Comparison of ENCODE assay signal across 8 mouse cellular contexts in genomic region chr4:125059025-125059424, GRCm38 (mm10). TPM values are rescaled to one million over a fixed set of nuclear protein-coding genes. Genes with fewer than 3 reads are reported as not detected.
DNase-seq lines count a peak whose midpoint lies in the region; ATAC-seq and TF ChIP-seq lines count a peak whose summit lies in the region.

No protein-coding gene starts in this region.

- DNase-seq in G1E (ENCODE audit: low spot score) = peak; percentile 54
- peak; percentile 73 for DNase-seq in hindbrain, embryonic 14.5 days (ENCODE audit: low spot score)
- DNase-seq in left cerebral cortex, adult 11 months (ENCODE audit: low spot score) = peak; percentile 19
- peak; percentile 68 for DNase-seq in lung, postnatal 14 days
- DNase-seq in retina, embryonic 14.5 days (ENCODE audit: low spot score) = peak; percentile 85
- DNase-seq in urinary bladder, postnatal 36 days (ENCODE audit: low spot score in 2 of 2) = peak; percentile 39 to 43

- H3K27ac ChIP-seq in bone marrow macrophage, adult 2 months (ENCODE audit: insufficient read depth, low read depth, low read length) = no peak overlapping the region
- H3K27ac ChIP-seq in hindbrain, embryonic 14.5 days = no peak overlapping the region

- WGBS in hindbrain, embryonic 14.5 days = 2% methylated on average over 8 of the region's 8 CpGs

- no peaks in the 10 kb centered on the region for H3K9me3 ChIP-seq in G1E (replicated peaks)
- H3K9me3 ChIP-seq in hindbrain, embryonic 14.5 days (ENCODE audit: control insufficient read depth, low read length) = no peaks in the 10 kb centered on the region

- TF ChIP-seq POLR2A in bone marrow macrophage, adult 2 months (IDR thresholded peaks at IDR 0.05; ENCODE audit: borderline replicate concordance, low read depth, low read length) = no peak

- peak overlapping the region; percentile 46 for H3K9ac ChIP-seq in hindbrain, embryonic 14.5 days

- no peaks in the 10 kb centered on the region for H3K27me3 ChIP-seq in G1E (ENCODE audit: insufficient read depth, low read length)
- no peaks in the 10 kb centered on the region for H3K27me3 ChIP-seq in hindbrain, embryonic 14.5 days (ENCODE audit: control insufficient read depth, insufficient read depth, low read length)

- H3K4me3 ChIP-seq in G1E (ENCODE audit: low read depth, low read length) = no peak overlapping the region
- no peak overlapping the region for H3K4me3 ChIP-seq in bone marrow macrophage, adult 2 months (ENCODE audit: insufficient read depth, low read length)
- H3K4me3 ChIP-seq in hindbrain, embryonic 14.5 days (replicated peaks; ENCODE audit: low read length) = no peak overlapping the region

- H3K36me3 ChIP-seq in G1E (replicated peaks) = peaks cover 31% of the 10 kb centered on the region
- peaks cover 29% of the 10 kb centered on the region for H3K36me3 ChIP-seq in hindbrain, embryonic 14.5 days (replicated peaks; ENCODE audit: control insufficient read depth, insufficient read depth)

- peaks cover 38% of the 10 kb centered on the region for H3K4me1 ChIP-seq in G1E (ENCODE audit: insufficient read depth, low read depth, low read length)
- peaks cover 27% of the 10 kb centered on the region for H3K4me1 ChIP-seq in bone marrow macrophage, adult 2 months (ENCODE audit: control insufficient read depth, insufficient read depth, low read length)
- H3K4me1 ChIP-seq in hindbrain, embryonic 14.5 days (replicated peaks; ENCODE audit: control insufficient read depth, insufficient read depth, low read length) = no peaks in the 10 kb centered on the region

- peak; percentile 59 for TF ChIP-seq CTCF in G1E (IDR thresholded peaks at IDR 0.05; ENCODE audit: low read depth, low read length)
- TF ChIP-seq CTCF in bone marrow macrophage, adult 2 months (IDR thresholded peaks at IDR 0.05; ENCODE audit: low read depth, low read length) = peak; percentile 33; the same call in 1 of the 2 replicates

- ATAC-seq in G1E (ENCODE audit: extremely low read depth, insufficient number of reproducible peaks, low FRiP score, poor library complexity, severe bottlenecking) = peak; percentile 55; the same call in 1 of the 2 replicates
- ATAC-seq in frontal cortex, adult (ENCODE audit: low TSS enrichment) = peak; percentile 64; the same call in 1 of the 2 replicates
- ATAC-seq in hindbrain, embryonic 14.5 days (ENCODE audit: low FRiP score) = peak; percentile 84

- H3K4me2 ChIP-seq in hindbrain, embryonic 14.5 days (replicated peaks) = peak overlapping the region; percentile 45

RNA-seq across cellular contexts. Expression of gene Dnali1, which starts 6.5 kb away (rescaled TPM):
- not detected in 2 replicates for total RNA-seq in G1E (2014; fragmentation: Nextera tagmentation)
- total RNA-seq in G1E (2017) = 0.11 TPM in 1 of 2 replicates, not detected in the other
- polyA plus RNA-seq in G1E (2012) = 0.02 TPM in 2 replicates
- polyA plus RNA-seq in bone marrow macrophage, adult 2 months (2012; ENCODE audit: insufficient read depth, insufficient read length, missing spikeins) = 0.37 TPM in 1 of 2 replicates, not detected in the other
- 1.5 and 1.8 TPM in 2 replicates for polyA plus RNA-seq in hindbrain, embryonic 14.5 days (2014; fragmentation: Nextera tagmentation; extraction: Ambion mirVana)

RNA-seq across cellular contexts. Expression of gene Snip1, which starts 7.4 kb away (rescaled TPM):
- total RNA-seq in G1E (2014; fragmentation: Nextera tagmentation) (25.7 and 30.0 TPM in 2 replicates), G1E (2017) (41.7 and 52.4 TPM in 2 replicates)
- polyA plus RNA-seq in G1E (2012) = 36.5 and 49.6 TPM in 2 replicates
- polyA plus RNA-seq in bone marrow macrophage, adult 2 months (2012; ENCODE audit: insufficient read depth, insufficient read length, missing spikeins) = 18.0 and 18.5 TPM in 2 replicates
- polyA plus RNA-seq in hindbrain, embryonic 14.5 days (2014; fragmentation: Nextera tagmentation; extraction: Ambion mirVana) = 23.7 and 26.2 TPM in 2 replicates

RNA-seq across cellular contexts. Expression of gene Meaf6, which starts 25.9 kb away (rescaled TPM):
- total RNA-seq in G1E (2014; fragmentation: Nextera tagmentation) = 50.7 and 54.2 TPM in 2 replicates
- total RNA-seq in G1E (2017) = 31.8 and 43.4 TPM in 2 replicates
- polyA plus RNA-seq in G1E (2012) = 75.0 and 79.4 TPM in 2 replicates
- 32.4 and 36.6 TPM in 2 replicates for polyA plus RNA-seq in bone marrow macrophage, adult 2 months (2012; ENCODE audit: insufficient read depth, insufficient read length, missing spikeins)
- polyA plus RNA-seq in hindbrain, embryonic 14.5 days (2014; fragmentation: Nextera tagmentation; extraction: Ambion mirVana) = 165 and 171 TPM in 2 replicates

RNA-seq across cellular contexts. Expression of gene Gnl2, which starts 42.6 kb away (rescaled TPM):
- 176 and 187 TPM in 2 replicates for total RNA-seq in G1E (2014; fragmentation: Nextera tagmentation)
- total RNA-seq in G1E (2017) = 165 and 200 TPM in 2 replicates
- 110 and 111 TPM in 2 replicates for polyA plus RNA-seq in G1E (2012)
- polyA plus RNA-seq in bone marrow macrophage, adult 2 months (2012; ENCODE audit: insufficient read depth, insufficient read length, missing spikeins) = 38.2 and 49.0 TPM in 2 replicates
- 81.6 and 86.1 TPM in 2 replicates for polyA plus RNA-seq in hindbrain, embryonic 14.5 days (2014; fragmentation: Nextera tagmentation; extraction: Ambion mirVana)

Comparison
In these comparisons a context has a peak if more than half of its experiments do, and no peak if none do; other contexts are left out.
1. DNase-seq: peak in every context shown above with its lines; median percentile 85 in retina, embryonic 14.5 days; 73 in hindbrain, embryonic 14.5 days; 68 in lung, postnatal 14 days; 54 in G1E; 41 in urinary bladder, postnatal 36 days; 19 in left cerebral cortex, adult 11 months.